Mouse (Mus musculus): ENCODE results near the gene Flad1. TPM values are rescaled to one million over a fixed set of nuclear protein-coding genes. Genes with fewer than 3 reads are reported as not detected.
A peak's percentile ranks its signal among the peaks of the same experiment; 100 is the strongest.

The Flad1 gene
- polyA plus RNA-seq, 1 experiment from 2014 or later: 35.0 TPM

GRCm38 (mm10) chr3:89401329-89401728 lies 10.3 kb downstream of the Flad1 start:
- no peak for ATAC-seq (ENCODE audit: low FRiP score, low TSS enrichment)
- H3K36me3 ChIP-seq (ENCODE audit: insufficient read depth, low read length): peaks cover 26% of the 10 kb centered on the region
- 86% methylated on average over 7 of the region's 7 CpGs for WGBS
- H3K27me3 ChIP-seq (ENCODE audit: insufficient read depth, low read length): no peaks in the 10 kb centered on the region
- peaks cover 6% of the 10 kb centered on the region; the same call in 1 of the 2 replicates for H3K4me1 ChIP-seq (ENCODE audit: insufficient read depth, low read length)
- H3K4me3 ChIP-seq (ENCODE audit: low read length): no peak overlapping the region
- H3K9me3 ChIP-seq (ENCODE audit: low read length): no peaks in the 10 kb centered on the region
- no peak overlapping the region for H3K27ac ChIP-seq (ENCODE audit: low read length)
- H3K9ac ChIP-seq (replicated peaks; ENCODE audit: low read length): no peak overlapping the region
- H3K4me2 ChIP-seq (replicated peaks; ENCODE audit: low read depth, low read length): no peak overlapping the region

GRCm38 (mm10) chr3:89396654-89397005 lies 15.0 kb downstream of the Flad1 start:
- Histone ChIP-seq H3K27me3 (ENCODE audit: insufficient read depth, low read length) (no peaks in the 10 kb centered on the region), H3K4me2 (replicated peaks; ENCODE audit: low read depth, low read length) (peak overlapping the region; percentile 99), H3K27ac (ENCODE audit: low read length) (peak overlapping the region; percentile 27), H3K4me3 (ENCODE audit: low read length) (peak overlapping the region; percentile 73), H3K9me3 (ENCODE audit: low read length) (no peaks in the 10 kb centered on the region), H3K4me1 (ENCODE audit: insufficient read depth, low read length) (peaks cover 26% of the 10 kb centered on the region), H3K9ac (replicated peaks; ENCODE audit: low read length) (peak overlapping the region; percentile 85), H3K36me3 (ENCODE audit: insufficient read depth, low read length) (0 out of 2 replicates have a peak, but pooled peaks cover 5% of the 10 kb centered on the region)
- 2% methylated on average over 4 of the region's 4 CpGs for whole genome bisulfite sequencing
- ATAC-seq (ENCODE audit: low FRiP score, low TSS enrichment): no peak

DNA sequence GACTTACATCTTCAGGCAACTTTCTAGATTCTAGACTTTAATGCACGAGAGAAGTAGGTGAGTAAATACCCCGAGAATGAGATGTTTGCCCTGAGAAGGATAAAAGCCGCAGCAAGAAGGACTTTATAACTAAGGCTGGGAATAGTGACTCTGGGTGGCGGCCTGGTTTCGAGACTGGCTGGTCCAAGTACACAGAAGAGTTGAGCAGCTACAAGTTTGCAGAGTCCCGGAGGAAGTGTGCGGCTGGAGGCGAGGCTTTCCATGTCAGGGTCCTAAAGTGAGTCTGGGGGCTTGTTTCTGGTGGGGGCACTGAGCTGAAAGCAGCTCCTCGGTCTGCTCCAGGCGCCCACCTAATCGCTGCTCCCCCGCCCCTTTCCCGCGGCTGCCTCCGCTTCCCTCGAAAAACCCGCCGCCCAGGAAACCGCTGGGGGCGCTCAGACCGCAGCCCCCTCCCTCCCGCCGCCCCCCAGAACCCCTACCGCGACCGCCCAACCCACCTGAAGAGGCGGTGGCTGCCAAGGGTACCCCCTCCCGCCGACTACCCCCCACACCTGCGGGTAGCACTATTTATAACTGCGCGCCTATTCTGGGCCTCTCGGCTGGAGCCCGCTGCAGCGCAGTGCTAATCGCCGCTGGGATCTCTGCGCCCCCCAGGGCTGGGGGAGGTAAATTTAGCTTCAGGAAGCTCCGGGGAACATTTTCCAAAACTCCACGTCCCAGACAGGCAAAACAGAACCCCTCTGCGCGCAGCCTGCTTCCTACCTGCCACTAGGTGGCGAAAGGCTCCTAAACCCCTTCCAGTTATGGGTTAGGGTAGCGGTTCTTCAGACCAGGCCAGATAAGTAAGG lies 15.6 kb downstream of the Flad1 start:
- Histone ChIP-seq H3K4me1 (ENCODE audit: insufficient read depth, low read length) (peaks cover 32% of the 10 kb centered on the region), H3K27ac (ENCODE audit: low read length) (peak overlapping the region; percentile 27), H3K9me3 (ENCODE audit: low read length) (no peaks in the 10 kb centered on the region), H3K27me3 (ENCODE audit: insufficient read depth, low read length) (no peaks in the 10 kb centered on the region), H3K36me3 (ENCODE audit: insufficient read depth, low read length) (no peaks in the 10 kb centered on the region), H3K4me3 (ENCODE audit: low read length) (peak overlapping the region; percentile 73), H3K9ac (replicated peaks; ENCODE audit: low read length) (peak overlapping the region; percentile 85), H3K4me2 (replicated peaks; ENCODE audit: low read depth, low read length) (peak overlapping the region; percentile 99)
- under 1% methylated on average over 42 of the region's 44 CpGs for WGBS
- ATAC-seq (ENCODE audit: low FRiP score, low TSS enrichment): no peak

- H3K27ac ChIP-seq (ENCODE audit: low read length): peak overlapping the region; percentile 98
- H3K4me1 ChIP-seq (ENCODE audit: insufficient read depth, low read length): peaks cover 38% of the 10 kb centered on the region
- no peaks in the 10 kb centered on the region for H3K9me3 ChIP-seq (ENCODE audit: low read length)
- no peak for ATAC-seq (ENCODE audit: low FRiP score, low TSS enrichment)
- H3K9ac ChIP-seq (replicated peaks; ENCODE audit: low read length): peak overlapping the region; percentile 85
- H3K27me3 ChIP-seq (ENCODE audit: insufficient read depth, low read length): no peaks in the 10 kb centered on the region
- H3K4me3 ChIP-seq (ENCODE audit: low read length): peak overlapping the region; percentile 73
- 4% methylated on average over 10 of the region's 10 CpGs for WGBS
- peak overlapping the region; percentile 99 for H3K4me2 ChIP-seq (replicated peaks; ENCODE audit: low read depth, low read length)
- no peaks in the 10 kb centered on the region for H3K36me3 ChIP-seq (ENCODE audit: insufficient read depth, low read length)
Observed at GRCm38 (mm10) chr3:89395419-89395805, 16.3 kb downstream of the Flad1 start.

GRCm38 (mm10) chr3:89394894-89395256 lies 16.8 kb downstream of the Flad1 start:
- H3K9ac ChIP-seq (replicated peaks; ENCODE audit: low read length): peak overlapping the region; percentile 85
- H3K4me1 ChIP-seq (ENCODE audit: insufficient read depth, low read length): peaks cover 44% of the 10 kb centered on the region
- peak overlapping the region; percentile 73 for H3K4me3 ChIP-seq (ENCODE audit: low read length)
- peak overlapping the region; percentile 99 for H3K4me2 ChIP-seq (replicated peaks; ENCODE audit: low read depth, low read length)
- under 1% methylated on average over 10 of the region's 12 CpGs for WGBS
- H3K27me3 ChIP-seq (ENCODE audit: insufficient read depth, low read length): no peaks in the 10 kb centered on the region
- H3K9me3 ChIP-seq (ENCODE audit: low read length): no peaks in the 10 kb centered on the region
- H3K27ac ChIP-seq (ENCODE audit: low read length): peak overlapping the region; percentile 98
- ATAC-seq (ENCODE audit: low FRiP score, low TSS enrichment): peak; percentile 11
- H3K36me3 ChIP-seq (ENCODE audit: insufficient read depth, low read length): no peaks in the 10 kb centered on the region

DNA sequence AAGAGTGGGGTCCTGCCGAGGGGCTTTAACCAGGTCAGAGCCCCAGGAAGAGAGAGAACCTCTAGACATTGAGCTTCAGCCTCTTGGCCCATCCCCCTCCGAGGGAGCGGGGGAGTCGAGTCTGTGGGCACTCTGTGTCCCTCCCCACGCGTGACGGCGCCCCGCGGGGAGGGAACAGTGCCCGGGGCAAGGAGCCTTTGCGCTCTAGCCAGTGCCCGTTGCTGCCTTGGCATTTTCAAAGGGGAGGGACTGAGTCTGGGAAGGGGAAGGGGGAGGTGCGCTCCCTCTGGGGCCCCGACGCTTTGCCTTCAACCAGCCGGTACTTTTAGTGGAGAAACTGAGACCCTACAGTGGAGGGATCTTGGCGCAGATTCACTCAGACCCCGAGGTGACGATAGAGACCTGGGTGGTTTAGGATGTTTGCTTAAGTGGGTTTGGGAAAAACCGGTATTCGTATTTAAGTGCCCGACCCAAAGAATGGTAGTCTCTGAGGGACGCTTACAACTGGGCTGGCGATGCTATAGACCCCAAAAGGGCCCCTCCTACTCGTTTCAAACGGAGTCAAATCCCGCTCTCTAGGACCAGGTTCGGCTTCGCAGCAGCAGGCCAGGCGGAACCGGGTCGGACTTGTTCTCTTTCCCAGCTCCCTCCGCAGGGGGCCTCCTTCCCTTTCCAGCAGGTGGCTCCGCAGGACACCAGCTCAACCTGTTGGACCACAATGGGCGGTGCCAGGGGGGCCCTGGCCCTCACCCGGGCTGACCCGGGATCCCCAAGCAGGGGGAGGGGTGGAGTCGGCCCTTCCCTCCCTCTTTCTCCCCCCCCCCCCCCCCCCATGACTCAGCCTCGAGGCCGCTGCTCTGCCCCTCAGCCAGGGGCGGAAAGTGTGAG lies 17.4 kb downstream of the Flad1 start, which contains the start of gene Zbtb7b:
Gene Zbtb7b, minus strand, starts transcription at position 771 of the 888 bp plus-strand sequence.
- Histone ChIP-seq H3K27me3 (ENCODE audit: insufficient read depth, low read length) (no peaks in the 10 kb centered on the region), H3K4me3 (ENCODE audit: low read length) (peak within 1 kb of the TSS; percentile 73), H3K27ac (ENCODE audit: low read length) (peak within 1 kb of the TSS; percentile 98), H3K4me1 (ENCODE audit: insufficient read depth, low read length) (peaks cover 46% of the 10 kb centered on the region), H3K4me2 (replicated peaks; ENCODE audit: low read depth, low read length) (peak within 1 kb of the TSS; percentile 99), H3K9ac (replicated peaks; ENCODE audit: low read length) (peak within 1 kb of the TSS; percentile 85), H3K9me3 (ENCODE audit: low read length) (no peaks in the 10 kb centered on the region), H3K36me3 (ENCODE audit: insufficient read depth, low read length) (no peaks in the 10 kb centered on the region)
- WGBS: under 1% methylated on average over 38 of the region's 42 CpGs
- ATAC-seq (ENCODE audit: low FRiP score, low TSS enrichment): peak; percentile 58

GRCm38 (mm10) chr3:89393605-89394004 lies 18.1 kb downstream of the Flad1 start:
- Histone ChIP-seq H3K9ac (replicated peaks; ENCODE audit: low read length) (peak overlapping the region; percentile 85), H3K4me2 (replicated peaks; ENCODE audit: low read depth, low read length) (peak overlapping the region; percentile 99), H3K4me1 (ENCODE audit: insufficient read depth, low read length) (peaks cover 46% of the 10 kb centered on the region), H3K27ac (ENCODE audit: low read length) (peak overlapping the region; percentile 98), H3K36me3 (ENCODE audit: insufficient read depth, low read length) (no peaks in the 10 kb centered on the region), H3K27me3 (ENCODE audit: insufficient read depth, low read length) (no peaks in the 10 kb centered on the region), H3K4me3 (ENCODE audit: low read length) (peak overlapping the region; percentile 73), H3K9me3 (ENCODE audit: low read length) (no peaks in the 10 kb centered on the region)
- ATAC-seq (ENCODE audit: low FRiP score, low TSS enrichment): peak; percentile 94
- 0% methylated on average over 15 of the region's 15 CpGs for WGBS

- no peak for ATAC-seq (ENCODE audit: low FRiP score, low TSS enrichment)
- H3K4me1 ChIP-seq (ENCODE audit: insufficient read depth, low read length): peaks cover 46% of the 10 kb centered on the region
Observed at GRCm38 (mm10) chr3:89392871-89393311, 18.8 kb downstream of the Flad1 start.

GRCm38 (mm10) chr3:89391663-89392511 lies 19.8 kb downstream of the Flad1 start:
- peak overlapping the region; percentile 73 for H3K4me3 ChIP-seq (ENCODE audit: low read length)
- no peaks in the 10 kb centered on the region for H3K36me3 ChIP-seq (ENCODE audit: insufficient read depth, low read length)
- H3K9ac ChIP-seq (replicated peaks; ENCODE audit: low read length): peak overlapping the region; percentile 80
- no peaks in the 10 kb centered on the region for H3K27me3 ChIP-seq (ENCODE audit: insufficient read depth, low read length)
- under 1% methylated on average over 54 of the region's 56 CpGs for WGBS
- H3K4me2 ChIP-seq (replicated peaks; ENCODE audit: low read depth, low read length): peak overlapping the region; percentile 99
- no peak for ATAC-seq (ENCODE audit: low FRiP score, low TSS enrichment)
- no peaks in the 10 kb centered on the region for H3K9me3 ChIP-seq (ENCODE audit: low read length)
- peak overlapping the region; percentile 87 for H3K27ac ChIP-seq (ENCODE audit: low read length)
- peaks cover 55% of the 10 kb centered on the region for H3K4me1 ChIP-seq (ENCODE audit: insufficient read depth, low read length)

More at GRCm38 (mm10) chr3:89392871-89393311, 18.8 kb downstream of the Flad1 start:
- H3K9me3 ChIP-seq (ENCODE audit: low read length): no peaks in the 10 kb centered on the region
- under 1% methylated on average over 17 of the region's 24 CpGs for WGBS
- peak overlapping the region; percentile 73 for H3K4me3 ChIP-seq (ENCODE audit: low read length)
- H3K27me3 ChIP-seq (ENCODE audit: insufficient read depth, low read length): no peaks in the 10 kb centered on the region
- no peaks in the 10 kb centered on the region for H3K36me3 ChIP-seq (ENCODE audit: insufficient read depth, low read length)
- H3K9ac ChIP-seq (replicated peaks; ENCODE audit: low read length): peak overlapping the region; percentile 80
- peak overlapping the region; percentile 99 for H3K4me2 ChIP-seq (replicated peaks; ENCODE audit: low read depth, low read length)
- H3K27ac ChIP-seq (ENCODE audit: low read length): peak overlapping the region; percentile 87

Data from kidney, embryonic 16.5 days (tissue).